28 mouse cellular contexts compared by ENCODE assay signal in the genomic region with DNA sequence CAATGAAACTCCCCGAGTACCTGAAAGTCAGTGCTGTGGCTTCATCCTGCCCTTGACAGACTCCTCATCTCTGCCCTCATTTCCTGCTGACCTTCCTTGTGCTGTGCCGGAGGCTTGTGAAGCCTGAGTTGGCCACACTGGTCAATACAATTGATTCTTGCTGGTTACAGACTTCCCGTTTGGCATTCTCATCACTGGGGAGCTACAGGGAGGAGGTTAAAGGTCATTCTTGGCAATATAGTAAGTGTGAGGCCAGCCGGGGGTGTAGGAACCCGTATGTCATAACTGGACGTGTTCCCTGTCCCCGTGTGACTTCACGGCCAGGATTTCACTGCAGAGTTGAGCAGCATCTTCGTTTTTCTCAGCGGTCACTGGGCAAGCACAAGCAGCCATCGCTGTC. TPM values are rescaled to one million over a fixed set of nuclear protein-coding genes. Genes with fewer than 3 reads are reported as not detected.
DNase-seq lines count a peak whose midpoint lies in the region; ATAC-seq and TF ChIP-seq lines count a peak whose summit lies in the region.
"Had no signal": no experiment of that assay in that cellular context is flagged by ENCODE, and none has a peak within 500 bp of the region (broad histone marks: within the 10 kb centered on the region; RNA-seq: fewer than 3 reads in every experiment).

No protein-coding gene starts in this region.

- WGBS in intestine, postnatal 0 days: 51% methylated on average over 11 of the region's 11 CpGs
- 63% methylated on average over 11 of the region's 11 CpGs for WGBS in intestine, embryonic 16.5 days
- WGBS in liver, postnatal 0 days (ENCODE audit: insufficient replicate concordance): 51% methylated on average over 11 of the region's 11 CpGs
- 64% methylated on average over 11 of the region's 11 CpGs for WGBS in liver, embryonic 11.5 days
- 57% methylated on average over 11 of the region's 11 CpGs for WGBS in bone marrow, adult 2 months

- no peak overlapping the region for H3K9ac ChIP-seq in intestine, postnatal 0 days (ENCODE audit: low read depth, low read length)
- H3K9ac ChIP-seq in intestine, embryonic 16.5 days (ENCODE audit: low read depth, low read length): no peak overlapping the region
- H3K9ac ChIP-seq in liver, postnatal 0 days (replicated peaks): no peak overlapping the region
- H3K9ac ChIP-seq in liver, embryonic 11.5 days (ENCODE audit: low read depth, low read length): no peak overlapping the region
- H3K9ac ChIP-seq: embryonic facial prominence, embryonic 13.5 days; embryonic facial prominence, embryonic 15.5 days; forebrain, embryonic 12.5 days had no signal

- H3K36me3 ChIP-seq in intestine, postnatal 0 days (ENCODE audit: control insufficient read depth, insufficient read depth): no peaks in the 10 kb centered on the region
- no peaks in the 10 kb centered on the region for H3K36me3 ChIP-seq in intestine, embryonic 16.5 days (ENCODE audit: control insufficient read depth, insufficient read depth, low read length)
- no peaks in the 10 kb centered on the region for H3K36me3 ChIP-seq in liver, postnatal 0 days (replicated peaks; ENCODE audit: insufficient read depth, low read length)
- no peaks in the 10 kb centered on the region for H3K36me3 ChIP-seq in liver, embryonic 11.5 days (ENCODE audit: control insufficient read depth, insufficient read depth, low read length)
- H3K36me3 ChIP-seq: embryonic facial prominence, embryonic 13.5 days; embryonic facial prominence, embryonic 15.5 days; forebrain, embryonic 10.5 days; forebrain, embryonic 12.5 days had no signal

- DNase-seq in liver, postnatal 0 days: peak; percentile 37
- DNase-seq in liver, embryonic 11.5 days (ENCODE audit: low spot score): no peak
- no peak for DNase-seq in left cerebral cortex, adult 2 months (ENCODE audit: extremely low spot score in 1 of 2, low spot score in 2 of 2)
- DNase-seq: adrenal gland, adult 8-10 months; adrenal gland, postnatal 14 days; adrenal gland, postnatal 36 days; cerebellum, adult 11 months; cerebellum, adult 18-20 months; cerebellum, adult 8-10 months; cerebellum, adult 9-11 months; cerebellum, postnatal 14 days; cerebellum, postnatal 36 days; embryo, embryonic 11 days had no signal

- no peak overlapping the region for H3K4me2 ChIP-seq in intestine, postnatal 0 days (replicated peaks; ENCODE audit: low read depth)
- no peak overlapping the region for H3K4me2 ChIP-seq in intestine, embryonic 16.5 days (ENCODE audit: low read depth, low read length)
- no peak overlapping the region for H3K4me2 ChIP-seq in liver, postnatal 0 days (ENCODE audit: low read depth, low read length)
- no peak overlapping the region for H3K4me2 ChIP-seq in liver, embryonic 11.5 days
- H3K4me2 ChIP-seq: embryonic facial prominence, embryonic 13.5 days; embryonic facial prominence, embryonic 15.5 days; forebrain, embryonic 12.5 days had no signal

- no peak for TF ChIP-seq POLR2A in bone marrow, adult 2 months (IDR thresholded peaks at IDR 0.05; ENCODE audit: borderline replicate concordance, control insufficient read depth, low read depth, low read length)

- no peak for TF ChIP-seq CTCF in intestine, postnatal 0 days (IDR thresholded peaks at IDR 0.05; ENCODE audit: low read depth)
- no peak for TF ChIP-seq CTCF in liver, postnatal 0 days (IDR thresholded peaks at IDR 0.05; ENCODE audit: low read depth)
- no peak for TF ChIP-seq CTCF in bone marrow, adult 2 months (IDR thresholded peaks at IDR 0.05; ENCODE audit: control insufficient read depth, insufficient read depth, low read length)
- TF ChIP-seq CTCF in left cerebral cortex, adult 2 months (IDR thresholded peaks at IDR 0.05): no peak

- no peaks in the 10 kb centered on the region for H3K27me3 ChIP-seq in intestine, postnatal 0 days (replicated peaks; ENCODE audit: control insufficient read depth, insufficient read depth, low read length)
- H3K27me3 ChIP-seq in intestine, embryonic 16.5 days (replicated peaks; ENCODE audit: control insufficient read depth, insufficient read depth, low read length): no peaks in the 10 kb centered on the region
- no peaks in the 10 kb centered on the region for H3K27me3 ChIP-seq in liver, postnatal 0 days (ENCODE audit: insufficient read depth, low read length)
- no peaks in the 10 kb centered on the region; the same call in 1 of the 2 replicates for H3K27me3 ChIP-seq in liver, embryonic 11.5 days (replicated peaks; ENCODE audit: control insufficient read depth, insufficient read depth, low read length)
- H3K27me3 ChIP-seq: embryonic facial prominence, embryonic 13.5 days; embryonic facial prominence, embryonic 15.5 days had no signal

- no peak overlapping the region for H3K4me3 ChIP-seq in intestine, postnatal 0 days (ENCODE audit: low read depth, low read length)
- H3K4me3 ChIP-seq in intestine, embryonic 16.5 days (ENCODE audit: low read length): no peak overlapping the region
- no peak overlapping the region for H3K4me3 ChIP-seq in liver, postnatal 0 days (ENCODE audit: low read depth, low read length)
- no peak overlapping the region for H3K4me3 ChIP-seq in liver, embryonic 11.5 days (ENCODE audit: low read depth, low read length)
- H3K4me3 ChIP-seq in bone marrow, adult 2 months (replicated peaks; ENCODE audit: control insufficient read depth, low read depth, low read length): no peak overlapping the region
- H3K4me3 ChIP-seq in left cerebral cortex, adult 2 months: no peak overlapping the region
- H3K4me3 ChIP-seq: embryonic facial prominence, embryonic 13.5 days; embryonic facial prominence, embryonic 15.5 days; erythroblast, embryonic 14.5 days; forebrain, embryonic 10.5 days; forebrain, embryonic 12.5 days had no signal

- H3K9me3 ChIP-seq in intestine, postnatal 0 days (ENCODE audit: control insufficient read depth): no peaks in the 10 kb centered on the region
- no peaks in the 10 kb centered on the region for H3K9me3 ChIP-seq in intestine, embryonic 16.5 days (ENCODE audit: control insufficient read depth, low read length)
- H3K9me3 ChIP-seq in liver, postnatal 0 days (ENCODE audit: low read length): no peaks in the 10 kb centered on the region
- H3K9me3 ChIP-seq in liver, embryonic 11.5 days (ENCODE audit: control insufficient read depth, low read length): no peaks in the 10 kb centered on the region
- H3K9me3 ChIP-seq: embryonic facial prominence, embryonic 13.5 days; embryonic facial prominence, embryonic 15.5 days; forebrain, embryonic 10.5 days; forebrain, embryonic 12.5 days had no signal

- TF ChIP-seq EP300 in liver, postnatal 0 days (IDR thresholded peaks at IDR 0.05; ENCODE audit: low read depth): peak; percentile 37; the same call in 1 of the 2 replicates

- 0 out of 2 replicates have a peak, but pooled peaks have one; percentile 39 for ATAC-seq in intestine, postnatal 0 days
- no peak for ATAC-seq in intestine, embryonic 16.5 days
- ATAC-seq in liver, postnatal 0 days: peak; percentile 76
- ATAC-seq in liver, embryonic 11.5 days (replicated peaks; ENCODE audit: low FRiP score): no peak
- ATAC-seq: forebrain, embryonic 14.5 days; forebrain, embryonic 16.5 days had no signal

- no peaks in the 10 kb centered on the region; the same call in 1 of the 2 replicates for H3K4me1 ChIP-seq in intestine, postnatal 0 days (replicated peaks; ENCODE audit: control insufficient read depth, insufficient read depth, low read length)
- H3K4me1 ChIP-seq in intestine, embryonic 16.5 days (ENCODE audit: control insufficient read depth, insufficient read depth, low read length): peaks cover 9% of the 10 kb centered on the region
- peaks cover 14% of the 10 kb centered on the region; the same call in 1 of the 2 replicates for H3K4me1 ChIP-seq in liver, postnatal 0 days (ENCODE audit: insufficient read depth)
- no peaks in the 10 kb centered on the region; the same call in none of the 2 replicates for H3K4me1 ChIP-seq in liver, embryonic 11.5 days (replicated peaks; ENCODE audit: control insufficient read depth, insufficient read depth, low read length)
- H3K4me1 ChIP-seq in bone marrow, adult 2 months (ENCODE audit: control insufficient read depth, insufficient read depth, low read length): peaks cover 2% of the 10 kb centered on the region; the same call in 1 of the 2 replicates

- H3K27ac ChIP-seq in intestine, postnatal 0 days (ENCODE audit: low read depth, low read length): no peak overlapping the region
- H3K27ac ChIP-seq in intestine, embryonic 16.5 days (ENCODE audit: low read length): no peak overlapping the region
- 0 out of 2 replicates have a peak overlapping the region, but pooled peaks have one; percentile 44 for H3K27ac ChIP-seq in liver, postnatal 0 days (ENCODE audit: low read depth)
- no peak overlapping the region for H3K27ac ChIP-seq in liver, embryonic 11.5 days (ENCODE audit: low read depth, low read length)
- H3K27ac ChIP-seq in bone marrow, adult 2 months (ENCODE audit: control insufficient read depth, insufficient read depth, low read depth, low read length, poor library complexity): peak overlapping the region; percentile 73
- H3K27ac ChIP-seq in left cerebral cortex, adult 2 months: no peak overlapping the region
- H3K27ac ChIP-seq: embryonic facial prominence, embryonic 13.5 days; embryonic facial prominence, embryonic 15.5 days; forebrain, embryonic 10.5 days; forebrain, embryonic 12.5 days had no signal

- intact Hi-C loops in left cerebral cortex, adult 2 months (cut with DNase I): no loop called here

RNA-seq across cellular contexts. Expression of a gene that starts 13.6 kb away (rescaled TPM):
- 0.12 and 0.20 TPM in 2 replicates for polyA plus RNA-seq in intestine, postnatal 0 days (2015; fragmentation: Nextera tagmentation; extraction: Ambion mirVana)
- 1.7 and 1.9 TPM in 2 replicates for polyA plus RNA-seq in intestine, embryonic 16.5 days (2015; fragmentation: Nextera tagmentation; extraction: Ambion mirVana)
- 0.09 and 0.16 TPM in 2 replicates for polyA plus RNA-seq in liver, postnatal 0 days (2015; fragmentation: Nextera tagmentation; extraction: Ambion mirVana)
- polyA plus RNA-seq in liver, embryonic 11.5 days (2014; fragmentation: Nextera tagmentation; extraction: Ambion mirVana): 0.05 TPM in 1 of 2 replicates, not detected in the other
- 0.67 TPM in 1 of 2 replicates, not detected in the other for polyA plus RNA-seq in bone marrow, adult 2 months (2011; ENCODE audit: insufficient read depth, insufficient read length, low replicate concordance, missing spikeins)
- total RNA-seq in left cerebral cortex, adult 2 months (2021): under 1 TPM; 0.61 to 0.66 TPM
- total RNA-seq: common myeloid progenitor, adult 5-6 weeks had no signal
- polyA plus RNA-seq: brain, embryonic 14.5 days; C2C12; embryonic facial prominence, embryonic 11.5 days; erythroblast, embryonic 14.5 days; forebrain, embryonic 10.5 days; forebrain, embryonic 12.5 days; forebrain, embryonic 14.5 days; forebrain, embryonic 16.5 days had no signal

RNA-seq across cellular contexts. Expression of a gene that starts 43.3 kb away (rescaled TPM):
- 2.9 and 3.5 TPM in 2 replicates for polyA plus RNA-seq in intestine, postnatal 0 days (2015; fragmentation: Nextera tagmentation; extraction: Ambion mirVana)
- polyA plus RNA-seq in intestine, embryonic 16.5 days (2015; fragmentation: Nextera tagmentation; extraction: Ambion mirVana): 3.9 and 4.2 TPM in 2 replicates
- 0.08 and 0.09 TPM in 2 replicates for polyA plus RNA-seq in liver, postnatal 0 days (2015; fragmentation: Nextera tagmentation; extraction: Ambion mirVana)
- polyA plus RNA-seq in liver, embryonic 11.5 days (2014; fragmentation: Nextera tagmentation; extraction: Ambion mirVana): 0.08 and 0.48 TPM in 2 replicates
- 0.29 TPM in 1 of 2 replicates, not detected in the other for polyA plus RNA-seq in bone marrow, adult 2 months (2011; ENCODE audit: insufficient read depth, insufficient read length, low replicate concordance, missing spikeins)
- total RNA-seq in left cerebral cortex, adult 2 months (2021): 10 to 100 TPM in 1 of 2 experiments, 1 to 10 TPM in 1; 9.4 to 11.2 TPM
- total RNA-seq: adrenal gland, adult 18-20 months; adrenal gland, postnatal 14 days; adrenal gland, postnatal 36 days had no signal
- polyA plus RNA-seq: erythroblast, embryonic 14.5 days had no signal

Comparison
In these comparisons a context has a peak if more than half of its experiments do, and no peak if none do; other contexts are left out.
1. ATAC-seq: peak in intestine, postnatal 0 days (single experiment) and liver, postnatal 0 days (single experiment); none in intestine, embryonic 16.5 days (single experiment) and liver, embryonic 11.5 days (single experiment).
2. H3K27ac ChIP-seq: peak in liver, postnatal 0 days (single experiment) and bone marrow, adult 2 months (single experiment); none in intestine, postnatal 0 days (single experiment), intestine, embryonic 16.5 days (single experiment), liver, embryonic 11.5 days (single experiment) and left cerebral cortex, adult 2 months (single experiment).